In the genomic region with DNA sequence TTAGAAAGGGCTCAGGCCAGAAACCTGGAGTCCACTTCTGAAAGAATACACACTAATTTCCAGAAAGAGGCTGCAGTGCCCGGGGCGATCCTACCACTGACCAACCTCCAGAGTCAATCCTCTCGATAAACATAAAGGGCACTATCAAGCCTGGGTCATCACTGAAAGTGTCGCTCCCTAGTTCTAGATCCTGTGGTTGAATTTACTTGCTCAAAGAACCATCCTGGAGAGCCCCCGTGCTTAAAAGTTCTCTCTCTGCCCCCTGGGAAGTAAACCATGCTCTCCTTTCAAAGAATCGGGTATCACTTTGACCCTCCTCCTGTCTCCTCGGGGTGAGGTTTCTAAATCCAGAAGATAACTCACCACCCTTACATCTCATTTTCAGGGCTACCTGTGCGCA, we compare ENCODE assay signal across 21 mouse cellular contexts.
"Had no signal": no experiment of that assay in that cellular context is flagged by ENCODE, and none has a peak within 500 bp of the region (broad histone marks: within the 10 kb centered on the region; RNA-seq: fewer than 3 reads in every experiment).

No protein-coding gene starts in this region.

- ATAC-seq: liver, postnatal 0 days; lung, postnatal 0 days; midbrain, embryonic 16.5 days had no signal

- H3K9me3 ChIP-seq: limb, embryonic 12.5 days; limb, embryonic 15.5 days; stomach, embryonic 15.5 days had no signal

- H3K27ac ChIP-seq: kidney, postnatal 0 days; left cerebral cortex, adult 2 months; limb, embryonic 12.5 days; limb, embryonic 15.5 days; liver, embryonic 14.5 days; macrophage; stomach, embryonic 15.5 days had no signal

- H3K4me3 ChIP-seq: left cerebral cortex, adult 2 months; limb, embryonic 15.5 days; myocyte; stomach, embryonic 15.5 days had no signal

- H3K4me2 ChIP-seq: limb, embryonic 12.5 days; limb, embryonic 15.5 days; liver, embryonic 11.5 days; lung, embryonic 14.5 days; stomach, embryonic 15.5 days had no signal

- H3K9ac ChIP-seq: limb, embryonic 12.5 days; limb, embryonic 15.5 days; liver, embryonic 14.5 days; liver, postnatal 0 days; lung, embryonic 14.5 days; stomach, embryonic 15.5 days had no signal

- H3K36me3 ChIP-seq: limb, embryonic 12.5 days; limb, embryonic 15.5 days; stomach, embryonic 15.5 days had no signal

- DNase-seq: kidney, adult 18-20 months; kidney, adult 9 months; kidney, postnatal 25 days; layer of hippocampus, postnatal 36 days; liver, postnatal 0 days; right cerebral cortex, adult 18-20 months; right cerebral cortex, postnatal 14 days; right cerebral cortex, postnatal 4 days; thymus, postnatal 25 days had no signal
